Mouse (Mus musculus): ENCODE data around the gene Ppil2. TPM values are rescaled to one million over a fixed set of nuclear protein-coding genes. Genes with fewer than 3 reads are reported as not detected.

Ppil2 gene
- total RNA-seq, 1 experiment from 2014 or later: 90.0 TPM

- no peak for ATAC-seq (replicated peaks; ENCODE audit: low read depth, poor library complexity, severe bottlenecking)
Observed at GRCm38 (mm10) chr16:17045287-17045686, 65.8 kb downstream of the Ppil2 start.

- no peak for ATAC-seq (replicated peaks; ENCODE audit: low read depth, poor library complexity, severe bottlenecking)
Observed at GRCm38 (mm10) chr16:17044320-17044719, 66.7 kb downstream of the Ppil2 start.

GRCm38 (mm10) chr16:17041417-17041816, 69.6 kb downstream of the Ppil2 start:
- ATAC-seq (replicated peaks; ENCODE audit: low read depth, poor library complexity, severe bottlenecking): no peak

GRCm38 (mm10) chr16:17040716-17041115, 70.3 kb downstream of the Ppil2 start:
- ATAC-seq (replicated peaks; ENCODE audit: low read depth, poor library complexity, severe bottlenecking): no peak

Other genes with a start within 250 kb of the Ppil2 start
- not detected in 2 replicates for gene Igll1, start 247.3 kb downstream of the Ppil2 start, total RNA-seq (2017)
- 66.9 and 96.1 TPM in 2 replicates for gene Top3b, start 240.5 kb downstream of the Ppil2 start, total RNA-seq (2017)
- 3.1 and 4.1 TPM in 2 replicates for gene Vpreb1, start 240.4 kb downstream of the Ppil2 start, total RNA-seq (2017)
- 20.3 and 22.3 TPM in 2 replicates for gene Ppm1f, start 214.8 kb downstream of the Ppil2 start, total RNA-seq (2017)
- 139 and 173 TPM in 2 replicates for gene Mapk1, start 127.9 kb downstream of the Ppil2 start, total RNA-seq (2017)
- gene Ypel1, start 41.6 kb downstream of the Ppil2 start, total RNA-seq (2017): 8.5 and 9.2 TPM in 2 replicates
- 18.6 and 19.7 TPM in 2 replicates for gene 2610318N02Rik, start 13.9 kb upstream of the Ppil2 start, total RNA-seq (2017)
- 47.0 and 52.7 TPM in 2 replicates for gene Sdf2l1, start 21.1 kb upstream of the Ppil2 start, total RNA-seq (2017)
- gene Ydjc, start 33.4 kb upstream of the Ppil2 start, total RNA-seq (2017): 14.3 and 25.8 TPM in 2 replicates
- gene Ccdc116, start 36.0 kb upstream of the Ppil2 start, total RNA-seq (2017): 1.6 and 4.5 TPM in 2 replicates
- 135 and 163 TPM in 2 replicates for gene Ube2l3, start 91.4 kb upstream of the Ppil2 start, total RNA-seq (2017)
- 0.18 and 0.29 TPM in 2 replicates for gene Rimbp3, start 97.3 kb upstream of the Ppil2 start, total RNA-seq (2017)
- gene Hic2, start 122.3 kb upstream of the Ppil2 start, total RNA-seq (2017): 1.5 and 1.6 TPM in 2 replicates
- gene Tmem191c, start 164.8 kb upstream of the Ppil2 start, total RNA-seq (2017): 4.1 and 10.6 TPM in 2 replicates
- gene Serpind1, start 220.1 kb upstream of the Ppil2 start, total RNA-seq (2017): 0.09 TPM in 1 of 2 replicates, not detected in the other